Mouse (Mus musculus): ENCODE data around the gene Tbc1d30.
A peak's percentile ranks its signal among the peaks of the same experiment; 100 is the strongest.
"Not testable (repeated sequence)": the region's sequence is repeated elsewhere in the genome, so short reads cannot be mapped to it uniquely, and the experiment has no call there.

Tbc1d30 gene

DNA sequence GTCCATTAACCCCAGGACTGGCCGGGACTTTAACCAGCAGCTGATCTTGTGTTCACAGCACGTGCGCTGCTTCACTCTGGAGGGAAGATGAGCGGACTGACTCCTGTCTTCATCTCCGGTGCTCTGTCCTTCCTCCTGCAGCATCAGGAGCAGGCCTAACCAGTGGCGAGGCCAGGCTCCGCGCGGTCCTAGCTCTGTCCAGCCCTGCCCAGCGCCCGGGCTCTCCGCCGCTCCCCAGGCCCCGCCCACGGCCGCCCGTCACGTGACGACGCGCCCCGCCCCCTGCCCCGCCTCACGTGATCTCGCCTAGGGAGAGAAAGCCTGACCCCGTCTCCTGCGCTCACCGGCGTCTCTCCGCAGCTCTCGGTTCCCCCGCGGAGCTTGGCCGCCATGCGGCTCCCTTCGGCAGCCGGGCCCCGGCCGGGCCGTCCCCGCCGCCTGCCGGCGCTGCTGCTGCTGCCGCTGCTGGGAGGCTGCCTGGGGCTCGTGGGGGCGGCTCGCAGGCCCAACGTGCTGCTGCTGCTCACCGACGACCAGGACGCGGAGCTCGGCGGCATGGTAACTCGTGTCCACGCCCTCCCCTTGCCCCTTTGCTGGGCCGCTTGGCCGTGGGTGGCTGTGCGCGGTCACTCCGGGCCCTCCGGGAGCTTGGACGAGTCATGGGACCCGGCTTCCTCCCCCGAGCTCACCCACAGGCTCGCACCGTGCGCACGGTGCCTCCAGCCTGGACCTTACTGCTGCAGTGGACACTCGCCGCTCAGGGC lies 13.9 kb upstream of the Tbc1d30 start, which contains the start of gene Gns:
Gns (plus strand) TSS at position 290 of the 764 bp plus-strand sequence.
- DNase-seq (ENCODE audit: low spot score) = peak; percentile 70

DNA sequence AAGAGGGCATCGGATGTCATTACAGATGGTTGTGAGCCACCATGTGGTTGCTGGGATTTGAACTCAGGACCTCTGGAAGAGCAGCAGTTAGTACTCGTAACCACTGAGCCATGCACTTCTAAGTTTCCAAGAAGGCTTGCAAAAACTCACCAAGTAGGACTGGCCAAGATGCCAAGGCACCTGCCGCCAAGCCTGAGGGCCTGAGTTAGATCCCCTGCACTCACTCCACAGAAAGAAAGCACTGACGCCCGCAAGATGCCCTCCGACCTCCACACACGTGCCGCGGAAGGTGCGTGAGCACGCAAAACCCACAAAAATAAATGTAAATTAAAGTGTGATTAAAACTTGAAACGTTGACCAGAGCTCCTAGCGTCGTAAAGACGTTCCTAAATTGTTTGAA lies 13.2 kb upstream of the Tbc1d30 start:
- DNase-seq (ENCODE audit: low spot score) = no peak

DNA sequence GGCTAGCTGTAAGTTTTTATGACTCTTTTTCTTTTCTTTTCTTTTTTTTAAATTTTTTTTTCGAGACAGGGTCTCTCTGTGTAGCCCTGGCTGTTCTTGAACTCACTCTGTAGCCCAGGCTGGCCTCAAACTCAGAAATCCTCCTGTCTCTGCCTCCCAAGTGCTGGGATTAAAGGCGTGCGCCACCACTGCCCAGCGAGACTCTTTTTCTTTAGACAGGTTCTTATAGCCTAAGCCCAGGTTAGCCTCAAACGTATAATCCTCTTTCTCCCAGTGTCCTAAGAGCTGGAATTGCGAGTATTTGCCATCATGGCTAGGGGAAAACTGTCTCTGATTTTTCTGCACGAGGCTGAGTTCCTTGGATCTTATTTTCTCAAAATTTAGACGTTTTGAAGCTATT lies 12.1 kb upstream of the Tbc1d30 start:
- DNase-seq (ENCODE audit: low spot score) = no peak

DNA sequence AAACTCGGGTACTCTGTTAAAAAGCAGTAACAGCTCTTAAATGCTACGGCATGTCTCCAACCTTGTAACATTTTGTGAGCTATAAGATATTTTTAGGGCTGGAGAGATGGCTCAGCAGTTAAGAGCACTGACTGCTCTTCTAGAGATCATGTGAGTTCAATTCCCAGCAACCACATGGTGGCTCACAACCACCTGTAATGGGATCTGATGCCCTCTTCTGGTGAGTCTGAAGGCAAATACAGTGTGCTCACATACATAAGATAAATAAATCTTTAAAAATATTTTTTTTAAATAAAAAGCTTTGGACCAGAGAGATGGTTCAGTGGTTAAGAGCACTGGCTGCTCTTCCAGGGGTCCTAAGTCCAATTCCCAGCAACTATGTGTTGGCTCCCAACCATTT lies 9.3 kb upstream of the Tbc1d30 start:
- DNase-seq (ENCODE audit: low spot score) = no peak

DNA sequence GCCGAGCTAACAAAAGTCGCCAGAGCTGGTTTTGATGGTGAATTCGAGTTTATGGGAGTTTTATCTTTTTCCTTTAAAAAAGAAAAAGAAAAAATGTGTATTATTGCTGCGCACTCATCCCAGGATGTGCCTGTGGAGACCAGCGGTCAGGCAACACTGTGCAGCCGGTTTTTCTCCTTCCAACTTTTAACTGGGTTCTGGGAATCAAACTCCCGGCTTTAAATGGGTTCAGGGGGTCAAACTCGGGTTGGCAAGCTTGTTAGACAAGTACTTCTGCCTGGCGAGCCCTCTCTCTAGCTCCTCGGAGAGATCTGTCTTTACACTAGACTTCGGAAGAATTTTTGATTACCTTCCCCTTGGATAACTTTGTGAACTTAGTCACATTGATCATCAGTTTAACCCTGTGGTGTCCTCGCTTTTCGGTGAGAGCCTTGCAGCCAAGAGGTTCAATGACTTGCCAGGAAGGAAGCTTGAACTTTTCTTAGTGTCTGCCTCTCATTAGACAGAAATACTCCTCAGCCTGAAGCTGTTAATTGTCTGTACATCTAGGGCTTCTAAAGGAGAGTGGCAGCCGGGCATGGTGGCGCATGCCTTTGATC lies 713 bp upstream of the Tbc1d30 start:
- DNase-seq (ENCODE audit: low spot score) = no peak

DNA sequence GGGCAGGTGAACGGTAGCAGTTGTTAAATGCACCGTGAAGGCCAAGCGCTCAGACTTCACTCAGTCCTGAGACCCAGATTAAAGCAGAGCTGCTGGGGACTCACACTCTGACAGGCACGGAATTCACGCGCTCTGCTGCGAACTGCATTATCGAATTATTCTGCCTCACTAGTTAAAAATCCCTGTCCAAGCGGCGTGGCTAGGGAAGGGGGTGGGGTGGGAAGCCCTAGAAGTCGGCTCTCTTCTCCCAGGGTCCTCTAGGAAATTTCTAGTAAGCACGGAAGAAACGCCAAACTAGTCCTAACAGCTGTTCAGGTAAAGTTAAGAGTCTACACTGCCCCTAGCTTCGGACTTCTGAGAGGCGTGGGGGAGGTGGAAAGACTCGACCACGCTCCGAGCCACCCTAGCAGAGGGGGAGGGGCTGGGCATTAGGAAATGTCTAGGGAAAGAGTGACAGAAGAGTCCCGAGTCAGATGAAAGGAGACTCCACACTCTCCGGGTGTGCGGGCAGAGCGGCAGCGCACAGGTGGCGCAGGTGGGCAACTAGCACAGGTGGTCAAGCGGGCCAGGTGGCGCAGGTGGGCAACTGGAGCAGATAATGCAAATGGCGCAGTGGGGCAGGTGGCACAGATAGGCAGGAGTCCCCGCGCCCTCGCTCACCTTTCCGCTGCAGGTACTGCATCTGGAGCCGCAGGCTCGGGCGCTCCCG lies 567 bp downstream of the Tbc1d30 start:
- DNase-seq (ENCODE audit: low spot score) = no peak

DNA sequence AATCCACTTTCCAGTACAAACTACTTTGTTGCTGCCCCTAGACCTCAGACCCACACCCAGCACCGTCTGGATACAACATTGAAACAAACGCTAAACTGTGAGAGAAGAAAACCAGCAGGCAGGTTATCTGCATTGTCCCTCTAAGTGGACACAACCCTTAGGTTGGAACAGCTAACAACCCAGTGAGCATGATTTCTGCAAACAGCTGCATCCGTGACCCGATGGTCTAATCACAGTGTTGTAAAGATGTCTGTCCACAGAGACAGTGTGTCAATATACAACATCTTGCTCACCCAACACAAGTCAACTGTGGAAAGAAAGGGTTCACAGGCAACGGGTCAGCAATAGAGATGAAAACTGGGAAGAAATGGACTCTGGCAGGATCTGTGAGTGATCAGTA lies 1.8 kb downstream of the Tbc1d30 start:
- DNase-seq (ENCODE audit: low spot score) = no peak

DNA sequence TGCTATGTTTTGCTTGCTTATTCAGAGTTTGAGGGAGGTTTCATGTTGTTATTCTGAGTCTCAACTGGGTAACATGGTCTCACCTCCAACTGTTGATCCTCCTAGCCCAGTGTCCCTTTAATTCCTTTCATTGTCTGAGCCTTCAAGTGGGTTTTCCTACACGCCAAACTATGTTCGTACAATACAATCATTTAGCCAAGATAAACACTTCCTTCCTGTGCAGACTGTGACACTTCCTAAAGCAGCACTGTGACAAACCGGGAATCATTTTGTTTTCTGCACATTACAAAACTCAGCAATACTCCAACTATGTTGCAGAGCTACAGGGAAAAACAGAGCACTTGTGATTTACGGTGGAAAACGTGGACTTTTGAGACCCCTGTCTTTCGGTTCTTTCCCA lies 7.2 kb downstream of the Tbc1d30 start:
- DNase-seq (ENCODE audit: low spot score) = no peak

DNA sequence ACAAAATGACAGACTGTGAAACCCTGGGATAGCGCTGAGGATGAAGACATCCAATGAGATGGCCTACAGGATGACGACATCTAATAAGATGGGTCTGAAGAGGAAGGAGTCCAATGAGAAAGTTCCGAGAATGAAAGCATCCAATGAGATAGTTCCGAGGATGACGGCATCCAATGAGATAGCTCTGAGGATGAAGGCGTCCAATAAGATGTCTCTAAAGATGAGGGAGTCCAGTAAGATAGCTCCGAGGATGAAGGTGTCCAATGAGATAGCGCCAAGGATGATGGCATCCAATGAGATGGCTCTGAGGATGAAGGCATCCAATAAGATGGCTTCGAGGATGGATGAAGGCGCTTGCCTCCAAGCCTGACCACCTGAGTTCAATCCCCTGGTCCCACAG lies 8.8 kb downstream of the Tbc1d30 start:
- DNase-seq (ENCODE audit: low spot score) = no peak

DNA sequence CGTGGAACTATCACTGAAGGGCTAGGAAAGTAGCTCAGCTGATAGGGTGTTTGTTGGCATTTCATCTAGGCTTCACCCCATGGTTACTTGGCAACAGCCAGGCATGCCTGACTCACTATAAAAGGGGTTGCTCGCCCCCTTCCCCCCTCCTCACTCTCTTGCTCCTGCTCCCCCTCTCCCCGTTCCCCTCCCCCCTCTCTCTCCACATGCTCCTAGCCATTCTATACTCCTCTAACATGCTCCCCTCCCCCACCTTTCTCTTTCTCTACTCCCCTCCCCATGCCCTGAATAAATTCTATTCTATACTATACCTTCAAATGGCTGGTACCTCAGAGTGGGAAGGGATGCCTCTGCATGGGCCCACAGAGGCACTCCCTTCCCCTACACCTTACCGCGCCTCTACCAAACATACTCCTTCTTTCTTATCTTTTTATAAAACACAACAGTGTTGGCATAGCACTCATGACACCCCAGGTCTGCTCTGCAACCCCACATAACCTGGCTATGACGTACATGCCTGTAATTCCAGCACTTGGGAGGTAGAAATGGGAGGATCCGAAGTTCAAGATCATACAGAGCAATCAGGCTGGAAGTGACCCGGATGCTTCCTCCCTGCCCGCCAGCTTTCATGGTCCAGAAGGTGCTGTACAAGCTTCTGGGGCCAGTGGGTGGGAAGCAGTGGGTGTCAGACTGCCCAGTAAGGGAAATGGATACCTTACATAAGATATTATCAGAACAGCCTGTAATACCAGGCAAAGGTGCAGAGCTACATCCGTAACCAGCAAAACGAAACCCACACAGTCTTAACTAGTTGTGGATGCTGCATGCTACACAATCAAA lies 10.1 kb downstream of the Tbc1d30 start:
- DNase-seq (ENCODE audit: low spot score) = no peak

DNA sequence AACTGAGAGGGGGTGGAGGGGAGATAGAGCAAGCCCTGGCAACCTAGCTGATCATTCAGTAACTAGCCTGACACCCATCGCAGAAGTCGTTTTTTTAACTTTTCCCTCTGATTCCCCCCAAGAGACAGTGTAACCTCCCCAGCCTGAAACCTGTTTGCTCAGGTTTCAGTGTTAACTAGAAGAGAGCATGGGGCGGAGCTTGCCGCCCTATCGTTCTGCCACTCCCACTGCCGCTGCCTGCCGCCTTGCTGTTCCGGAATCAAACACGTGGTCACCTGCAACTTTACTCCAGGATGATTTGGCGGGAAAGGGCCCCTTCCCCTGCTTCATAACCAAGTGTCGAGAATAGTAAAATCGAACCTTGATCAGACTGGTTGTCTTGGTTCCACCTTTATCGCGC lies 14.5 kb downstream of the Tbc1d30 start:
- not testable (repeated sequence) for DNase-seq (ENCODE audit: low spot score)

DNA sequence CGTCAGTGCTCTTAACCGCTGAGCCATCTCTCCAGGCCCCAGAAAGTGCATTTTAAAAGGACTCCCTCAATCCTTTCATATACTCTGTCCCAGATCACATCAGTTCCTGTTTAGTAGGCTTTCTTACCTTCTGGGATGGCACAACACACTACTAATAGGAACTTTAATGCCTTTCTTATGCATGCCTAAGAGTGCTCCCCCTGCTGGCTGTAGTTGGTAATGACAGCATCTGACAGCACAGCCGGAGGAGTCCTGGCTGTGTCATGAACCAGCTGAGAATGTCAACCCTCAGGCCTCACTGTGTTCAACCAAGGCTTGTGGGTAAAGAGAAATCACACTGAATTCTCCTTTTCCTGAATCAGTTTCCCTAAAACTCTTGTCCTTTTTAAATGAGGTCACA lies 16.5 kb downstream of the Tbc1d30 start:
- DNase-seq (ENCODE audit: low spot score) = peak; percentile 64

DNA sequence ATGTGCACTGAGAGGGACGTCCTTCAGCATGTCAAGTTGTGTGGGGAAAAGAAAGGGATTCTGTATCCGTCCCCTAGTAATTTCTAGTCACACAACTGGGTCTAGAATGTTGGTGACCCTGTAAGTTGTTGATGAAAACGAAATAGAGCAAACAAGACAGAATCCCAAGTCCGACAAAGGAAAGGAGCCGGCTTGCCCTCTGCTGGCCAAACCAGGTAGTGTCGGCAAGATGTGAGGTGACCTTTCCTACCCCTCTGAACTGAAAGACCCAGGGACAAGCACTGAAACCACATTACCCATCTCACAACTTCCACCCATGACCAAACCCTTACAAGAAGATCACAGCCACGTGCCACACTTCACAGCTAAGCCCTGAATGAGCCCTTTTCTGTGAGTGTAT lies 20.1 kb downstream of the Tbc1d30 start:
- DNase-seq (ENCODE audit: low spot score) = peak; percentile 63

DNA sequence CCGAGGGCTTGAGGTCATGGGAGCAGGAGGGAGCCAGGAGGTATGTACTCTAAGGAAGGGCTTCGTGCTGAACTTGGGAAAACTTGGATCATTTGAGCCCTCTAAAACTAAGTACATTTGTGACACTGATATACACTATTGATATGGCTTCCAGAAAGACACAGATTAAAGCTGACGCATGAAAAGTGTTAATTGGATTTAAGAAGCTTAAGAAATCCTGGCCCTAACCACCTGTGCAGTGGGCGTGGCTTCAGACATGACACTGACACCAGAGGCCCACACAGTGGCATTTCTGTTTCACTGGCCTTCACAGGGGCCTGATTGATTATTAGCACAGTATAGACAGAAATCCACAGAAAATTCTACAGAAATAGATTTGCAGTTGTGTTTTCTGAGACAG lies 21.5 kb downstream of the Tbc1d30 start:
- DNase-seq (ENCODE audit: low spot score) = no peak

DNA sequence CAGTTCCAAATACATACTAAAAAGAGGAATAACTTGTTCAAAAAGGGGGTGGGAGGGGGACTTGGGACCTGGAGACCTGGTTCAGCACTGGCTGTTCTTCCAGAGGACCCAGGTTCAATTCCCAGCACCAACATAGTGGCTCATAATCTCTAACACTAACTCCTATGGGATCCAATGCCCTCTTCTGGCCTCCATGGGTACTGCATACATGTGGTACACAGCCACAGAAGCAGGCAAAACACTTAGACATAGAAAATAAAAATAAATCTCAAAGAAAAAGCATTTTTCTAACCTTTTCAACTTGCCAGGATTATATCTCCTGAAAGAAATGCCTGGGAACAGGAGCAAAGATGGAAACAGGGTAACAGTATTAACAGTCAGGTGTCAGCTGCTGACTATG lies 24.9 kb downstream of the Tbc1d30 start:
- DNase-seq (ENCODE audit: low spot score) = no peak

DNA sequence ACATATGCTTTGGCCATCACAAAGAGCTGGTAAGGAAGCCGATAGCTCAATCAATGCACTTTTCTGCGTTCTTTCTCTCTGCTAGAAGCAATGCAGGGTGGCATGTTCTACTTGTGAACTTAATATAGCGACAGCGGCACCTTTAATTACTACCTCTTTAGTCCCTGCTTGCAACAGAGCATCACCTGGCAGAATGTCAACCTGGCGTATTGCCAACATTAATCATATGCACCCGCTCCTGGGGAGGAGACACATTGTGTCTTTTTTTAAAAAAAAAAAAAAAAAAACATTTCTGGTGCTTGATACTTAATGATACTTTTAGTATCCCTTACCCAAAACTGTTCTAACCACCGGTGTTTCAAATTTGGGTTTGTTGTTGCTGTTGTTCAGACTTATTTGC lies 27.6 kb downstream of the Tbc1d30 start:
- no peak for DNase-seq (ENCODE audit: low spot score)

DNA sequence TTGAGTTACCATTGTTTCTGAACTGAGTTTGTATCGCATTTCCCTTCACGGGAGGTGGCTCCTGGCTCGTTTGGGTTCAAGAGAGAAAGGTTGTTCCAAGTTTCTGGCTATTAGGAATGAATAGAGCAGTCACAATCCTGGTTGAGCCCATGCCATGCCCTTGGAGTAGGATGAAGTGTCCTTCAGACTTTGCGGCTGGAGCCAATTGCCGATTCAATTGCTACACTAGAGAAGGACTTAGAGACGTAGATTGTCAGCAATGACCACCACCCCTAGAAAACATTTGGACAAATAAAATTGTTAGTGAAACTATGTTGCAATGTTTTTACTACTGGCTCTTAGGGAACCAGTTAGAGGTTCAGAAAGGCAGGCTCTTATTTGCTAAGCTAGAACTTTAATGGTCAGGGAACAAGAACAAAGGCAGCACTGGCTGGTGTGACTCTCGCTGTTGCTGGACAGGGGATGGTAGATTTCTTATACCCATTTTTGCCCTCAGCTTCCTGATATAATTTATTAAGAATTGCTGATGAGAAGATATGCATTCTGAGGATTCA lies 32.6 kb downstream of the Tbc1d30 start:
- DNase-seq (ENCODE audit: low spot score) = no peak

DNA sequence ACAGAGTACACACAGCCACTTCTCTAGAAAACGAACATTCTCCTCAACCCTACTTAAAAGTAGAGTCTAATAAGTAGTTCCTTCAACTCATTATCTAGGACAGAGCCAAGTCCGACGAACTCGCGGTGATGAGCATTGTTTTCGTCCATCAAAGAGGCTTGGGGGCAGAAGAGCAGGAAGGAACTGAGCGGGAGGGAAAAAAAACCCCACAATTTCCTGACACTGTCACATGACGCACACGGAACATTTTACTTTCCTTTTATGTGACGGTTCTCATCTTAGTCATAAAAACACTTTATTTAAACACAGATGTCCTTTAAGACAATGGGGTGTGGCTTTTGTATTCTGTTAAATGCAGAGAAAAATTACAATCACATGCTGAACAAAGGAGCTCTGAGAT lies 34.7 kb downstream of the Tbc1d30 start:
- peak; percentile 75 for DNase-seq (ENCODE audit: low spot score)

DNA sequence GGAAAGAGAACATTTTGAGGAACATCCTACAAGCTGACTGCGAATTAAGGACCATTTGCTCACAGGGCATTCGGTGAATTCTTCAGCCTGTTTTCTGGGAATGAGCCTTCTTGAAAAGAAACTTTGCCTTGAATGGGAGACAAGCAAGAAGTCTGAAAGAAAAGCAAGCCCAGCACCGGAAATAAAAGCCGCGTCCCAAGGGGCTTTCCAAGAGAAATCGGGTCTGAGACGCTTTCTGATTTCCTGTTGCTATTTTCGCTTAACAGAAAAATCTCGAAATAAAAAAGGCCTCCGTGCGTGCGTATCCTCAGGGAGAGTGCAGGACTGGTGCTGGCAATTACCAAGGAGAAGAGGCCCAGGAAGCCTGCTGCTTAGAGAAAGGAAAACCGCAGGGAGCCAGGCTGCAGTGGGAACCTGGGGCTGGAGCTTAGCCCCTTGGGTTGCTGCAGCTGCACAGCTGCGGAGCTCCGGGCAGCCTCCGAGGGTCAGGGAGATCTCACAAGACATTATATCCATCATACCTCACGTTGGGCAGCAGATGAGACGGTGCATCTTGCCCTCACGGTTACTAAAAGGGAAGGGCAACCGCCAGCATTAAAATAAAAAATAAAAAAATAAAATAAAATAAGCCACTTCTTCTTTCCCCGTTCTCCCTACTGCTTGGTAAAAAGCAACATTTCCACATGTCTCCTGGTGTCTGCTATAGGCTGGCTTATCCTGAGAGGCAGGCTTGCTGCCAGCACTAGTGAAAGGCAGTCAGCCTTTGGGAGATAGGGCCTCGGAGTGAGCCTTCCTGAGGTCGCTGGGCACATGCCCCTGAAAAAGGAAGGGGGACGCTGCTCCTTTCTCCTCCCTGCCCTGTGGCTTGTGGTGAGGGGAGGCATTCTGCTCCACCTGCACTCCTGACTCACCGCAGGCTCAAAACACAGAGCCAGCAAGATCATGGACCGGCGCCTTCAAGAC lies 35.5 kb downstream of the Tbc1d30 start:
- peak; percentile 49 for DNase-seq (ENCODE audit: low spot score)

DNA sequence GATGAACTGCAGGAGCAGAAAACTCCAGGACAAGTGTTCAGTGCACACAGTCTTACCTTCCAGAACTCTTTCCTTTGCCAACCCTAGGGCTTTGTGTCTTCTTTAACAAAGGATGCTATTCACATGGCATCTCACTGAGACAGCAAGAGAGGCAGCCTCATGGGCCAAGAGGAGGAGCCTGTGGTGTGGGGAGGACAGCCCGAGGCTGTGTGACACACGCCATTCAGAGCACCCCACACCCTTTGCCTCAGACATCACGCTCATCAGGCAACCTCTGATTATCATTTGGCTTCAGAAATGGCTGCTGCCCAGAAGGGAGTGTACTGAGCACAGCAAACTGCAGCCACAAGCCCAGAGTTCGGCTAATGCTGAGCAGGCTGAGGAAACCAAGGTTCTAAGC lies 36.9 kb downstream of the Tbc1d30 start:
- peak; percentile 26 for DNase-seq (ENCODE audit: low spot score)

DNA sequence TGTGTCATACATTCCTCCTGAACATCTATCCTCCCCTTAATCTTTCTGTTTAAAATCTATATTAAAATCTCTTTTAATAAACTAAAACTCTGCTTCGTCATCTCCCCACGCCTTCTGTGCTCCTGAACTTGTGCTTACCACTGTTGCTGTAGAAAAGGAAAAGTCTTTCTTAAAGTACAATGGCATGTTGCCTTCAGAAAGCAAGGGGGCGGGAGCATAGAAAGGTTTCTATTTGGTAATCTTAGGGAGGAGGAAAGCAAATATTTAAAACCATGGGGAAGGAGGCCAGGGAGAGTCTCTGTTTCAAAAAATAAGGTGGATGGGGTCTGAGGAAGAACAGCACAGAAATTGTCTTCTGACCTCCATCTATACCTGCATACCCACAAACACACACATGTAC lies 38.0 kb downstream of the Tbc1d30 start:
- no peak for DNase-seq (ENCODE audit: low spot score)
